Mouse (Mus musculus) hindbrain, embryonic 12.5 days (tissue): Measurements from ENCODE around the gene Ctxn2. TPM values are rescaled to one million over a fixed set of nuclear protein-coding genes. Genes with fewer than 3 reads are reported as not detected.

Experiments
- polyA plus RNA-seq: library from polyadenylated mRNA; unstranded; fragments of >200 nt; fragmentation: Nextera tagmentation; extraction: Ambion mirVana; gene quantifications from 2 replicates; pipeline ENCODE4 v1.2.1, GENCODE M21; 2016

Gene Ctxn2
- polyA plus RNA-seq, 1 experiment from 2014 or later: 0.41 TPM

Other genes with a start within 250 kb of the Ctxn2 start
- gene Slc24a5, start 68.6 kb upstream of the Ctxn2 start, polyA plus RNA-seq: 3.8 and 4.8 TPM in 2 replicates
- 229 and 255 TPM in 2 replicates for gene Myef2, start 13.0 kb upstream of the Ctxn2 start, polyA plus RNA-seq
- gene Slc12a1, start 15.8 kb downstream of the Ctxn2 start, polyA plus RNA-seq: 0.05 and 0.19 TPM in 2 replicates
- 107 and 109 TPM in 2 replicates for gene Dut, start 110.5 kb downstream of the Ctxn2 start, polyA plus RNA-seq